Mouse (Mus musculus) liver, embryonic 15.5 days (tissue): ENCODE measurements around the gene Ffar2. TPM values are rescaled to one million over a fixed set of nuclear protein-coding genes. Genes with fewer than 3 reads are reported as not detected.

ENCODE experiments used
- ATAC-seq: fragments of 200-750 bp; cut with Nextera tagmentation; 2 replicates; pipeline ENCODE4 v1.8.0; 2017; ENCODE audit warnings: moderate number of reproducible peaks, mild to moderate bottlenecking, moderate library complexity; ENCODE audit not compliant: insufficient read depth
- H3K27ac ChIP-seq: fragments of 300-500 bp; sonication (generic); replicated peaks from 2 replicates; pipeline ENCODE4 v1.5.1; 2015; ENCODE audit warnings: mild to moderate bottlenecking, inconsistent platforms
- H3K27me3 ChIP-seq: fragments of 300-500 bp; sonication (generic); 2 replicates; pipeline ENCODE4 v1.6.1; 2015; ENCODE audit warnings: mild to moderate bottlenecking, inconsistent platforms
- H3K36me3 ChIP-seq: fragments of 300-500 bp; sonication (generic); replicated peaks from 2 replicates; pipeline ENCODE4 v1.6.1; 2015; ENCODE audit warnings: moderate library complexity, mild to moderate bottlenecking, inconsistent platforms
- H3K4me1 ChIP-seq: fragments of 300-500 bp; sonication (generic); replicated peaks from 2 replicates; pipeline ENCODE4 v1.6.1; 2015; ENCODE audit warnings: inconsistent platforms
- H3K4me2 ChIP-seq: fragments of 300-500 bp; sonication (generic); 2 replicates; pipeline ENCODE4 v1.6.1; 2015; ENCODE audit warnings: moderate library complexity, mild to moderate bottlenecking, inconsistent platforms
- H3K4me3 ChIP-seq: fragments of 300-500 bp; sonication (generic); replicated peaks from 2 replicates; pipeline ENCODE4 v1.5.1; 2015; ENCODE audit warnings: mild to moderate bottlenecking, inconsistent platforms
- H3K9ac ChIP-seq: fragments of 300-500 bp; sonication (generic); 2 replicates; pipeline ENCODE4 v1.6.1; 2015; ENCODE audit warnings: moderate library complexity, mild to moderate bottlenecking, inconsistent platforms
- H3K9me3 ChIP-seq: fragments of 300-500 bp; sonication (generic); replicated peaks from 2 replicates; pipeline ENCODE4 v1.6.1; 2016; ENCODE audit warnings: inconsistent platforms
- WGBS: fragments of 180-500 bp; shearing (Covaris S2); methylation state at CpG from one replicate; pipeline ENCODE4 v1.1.7; 2015; ENCODE audit warnings: mixed read lengths; ENCODE audit not compliant: insufficient replicate concordance; 5-methylcytosine and 5-hydroxymethylcytosine counted together
- polyA plus RNA-seq: library from polyadenylated mRNA; unstranded; fragments of >200 nt; fragmentation: Nextera tagmentation; extraction: Ambion mirVana; gene quantifications from 2 replicates; pipeline ENCODE4 v1.2.1, GENCODE M21; 2015

Ffar2 gene
- polyA plus RNA-seq, 1 experiment from 2014 or later: 1.2 TPM

DNA sequence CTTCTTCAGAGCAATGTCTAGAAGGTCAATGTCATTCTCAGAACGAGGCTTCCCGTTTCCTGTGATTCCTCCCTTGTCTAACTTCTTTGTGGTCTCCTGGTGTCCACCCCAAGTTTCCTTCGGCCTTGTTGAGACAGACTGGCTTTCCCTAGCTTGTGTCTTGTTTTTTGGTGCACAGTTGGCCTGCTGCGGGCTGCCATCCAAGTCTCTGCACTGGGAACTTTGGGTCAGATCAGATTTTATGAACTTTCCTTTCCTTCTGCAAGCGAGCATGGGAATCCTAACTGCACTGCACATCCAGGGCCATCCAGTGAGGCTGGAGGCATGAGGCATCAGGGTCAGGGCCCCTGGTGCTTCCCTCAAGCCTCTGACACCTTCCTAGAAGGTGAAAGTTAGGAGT lies 2.0 kb downstream of the Ffar2 start:
- H3K9me3 ChIP-seq: no peaks in the 10 kb centered on the region
- no peak overlapping the region for H3K27ac ChIP-seq
- no peak for ATAC-seq
- 31% methylated on average over 5 of the region's 5 CpGs for WGBS
- H3K4me1 ChIP-seq: peaks cover 21% of the 10 kb centered on the region
- no peaks in the 10 kb centered on the region for H3K36me3 ChIP-seq
- H3K9ac ChIP-seq: no peak overlapping the region
- H3K4me2 ChIP-seq: no peak overlapping the region
- no peaks in the 10 kb centered on the region for H3K27me3 ChIP-seq
- no peak overlapping the region for H3K4me3 ChIP-seq

DNA sequence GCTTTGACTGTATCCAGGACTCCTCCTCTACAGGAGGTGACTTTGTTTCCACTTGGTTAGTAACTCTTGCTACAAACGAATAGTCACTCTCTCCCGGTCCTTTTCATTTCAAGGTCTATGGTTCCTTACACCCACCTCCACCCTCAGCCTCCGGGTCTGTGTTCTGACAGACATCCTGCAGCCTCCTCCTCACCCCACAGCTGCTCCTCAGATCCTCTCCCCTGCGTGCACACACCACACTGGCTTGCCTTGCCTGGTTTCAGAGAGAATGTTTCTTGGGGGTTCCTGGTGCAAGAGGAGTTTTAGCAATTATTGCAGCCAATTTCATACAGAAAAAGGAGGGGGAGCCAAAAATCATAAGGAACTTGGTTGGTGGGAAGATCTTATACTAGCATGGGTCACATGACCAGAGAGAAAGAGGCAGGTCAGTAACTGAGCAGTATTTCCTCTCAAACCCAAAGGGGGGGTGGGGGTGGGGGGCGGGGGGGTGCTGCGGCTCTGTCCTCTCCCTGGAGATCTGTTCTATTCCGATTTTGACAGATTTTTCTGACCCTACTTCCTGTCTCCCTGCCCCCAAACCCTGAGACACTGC lies 2.6 kb downstream of the Ffar2 start:
- ATAC-seq: no peak
- Histone ChIP-seq H3K9ac (no peak overlapping the region), H3K4me2 (no peak overlapping the region), H3K36me3 (no peaks in the 10 kb centered on the region), H3K27ac (no peak overlapping the region), H3K4me1 (peaks cover 21% of the 10 kb centered on the region), H3K27me3 (no peaks in the 10 kb centered on the region), H3K9me3 (no peaks in the 10 kb centered on the region), H3K4me3 (no peak overlapping the region)
- 19% methylated on average over 7 of the region's 7 CpGs for WGBS

DNA sequence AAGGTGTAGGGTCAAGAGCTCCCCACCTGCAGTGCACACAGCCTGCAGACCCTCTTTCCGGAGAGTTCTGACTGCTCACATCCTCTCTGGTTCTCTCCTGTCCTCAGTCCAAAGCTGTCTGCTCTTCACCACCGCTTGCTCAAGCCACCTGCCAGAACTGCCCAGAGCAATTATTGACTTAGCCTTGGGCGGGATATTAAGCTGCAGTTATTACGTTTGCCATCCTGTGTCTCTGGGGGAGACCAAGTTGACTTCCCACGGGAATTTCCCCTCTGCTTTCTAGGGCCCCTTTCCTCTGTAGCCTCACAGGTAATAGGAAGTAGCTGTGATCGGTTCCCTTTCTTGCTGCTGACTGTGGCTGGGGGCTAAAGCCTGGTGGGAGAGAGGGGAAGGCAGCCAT lies 3.4 kb downstream of the Ffar2 start:
- Histone ChIP-seq H3K27me3 (no peaks in the 10 kb centered on the region), H3K27ac (no peak overlapping the region), H3K9ac (no peak overlapping the region), H3K4me3 (no peak overlapping the region), H3K4me2 (peak overlapping the region; percentile 36; the same call in 1 of the 2 replicates), H3K4me1 (peaks cover 21% of the 10 kb centered on the region), H3K36me3 (no peaks in the 10 kb centered on the region), H3K9me3 (no peaks in the 10 kb centered on the region)
- 34% methylated on average over 6 of the region's 6 CpGs for WGBS
- ATAC-seq: no peak

DNA sequence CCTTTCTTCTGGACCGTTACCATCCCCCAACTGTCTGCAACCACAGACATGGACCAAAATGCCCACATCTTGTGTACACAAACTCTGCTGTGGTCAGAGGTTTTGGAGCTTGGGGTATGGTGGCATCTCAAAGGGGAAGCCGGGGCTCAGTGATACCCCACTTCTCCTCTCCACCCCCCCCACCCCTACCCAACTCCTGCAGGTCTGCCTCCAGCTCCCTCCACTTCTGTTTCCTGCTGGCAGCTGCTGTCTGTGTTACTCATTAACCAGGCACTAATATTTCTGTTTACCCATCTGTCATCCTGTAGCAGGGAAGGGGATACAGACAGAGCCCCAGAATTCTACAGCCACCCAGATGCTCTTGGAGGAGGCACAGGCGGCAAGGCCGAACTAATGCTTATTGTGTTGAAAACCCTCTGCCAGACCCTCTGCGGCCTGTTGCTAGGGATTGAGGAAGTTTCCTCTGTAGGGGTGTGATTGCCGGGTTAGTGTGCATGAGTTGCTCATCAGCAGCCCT lies 11.2 kb downstream of the Ffar2 start:
- H3K27ac ChIP-seq: peak overlapping the region; percentile 76
- H3K9me3 ChIP-seq: no peaks in the 10 kb centered on the region
- H3K36me3 ChIP-seq: no peaks in the 10 kb centered on the region
- WGBS: 23% methylated on average over 6 of the region's 6 CpGs
- H3K27me3 ChIP-seq: no peaks in the 10 kb centered on the region
- peak; percentile 68 for ATAC-seq
- H3K4me2 ChIP-seq: peak overlapping the region; percentile 25
- H3K9ac ChIP-seq: no peak overlapping the region
- H3K4me3 ChIP-seq: no peak overlapping the region
- H3K4me1 ChIP-seq: peaks cover 15% of the 10 kb centered on the region; the same call in 1 of the 2 replicates

DNA sequence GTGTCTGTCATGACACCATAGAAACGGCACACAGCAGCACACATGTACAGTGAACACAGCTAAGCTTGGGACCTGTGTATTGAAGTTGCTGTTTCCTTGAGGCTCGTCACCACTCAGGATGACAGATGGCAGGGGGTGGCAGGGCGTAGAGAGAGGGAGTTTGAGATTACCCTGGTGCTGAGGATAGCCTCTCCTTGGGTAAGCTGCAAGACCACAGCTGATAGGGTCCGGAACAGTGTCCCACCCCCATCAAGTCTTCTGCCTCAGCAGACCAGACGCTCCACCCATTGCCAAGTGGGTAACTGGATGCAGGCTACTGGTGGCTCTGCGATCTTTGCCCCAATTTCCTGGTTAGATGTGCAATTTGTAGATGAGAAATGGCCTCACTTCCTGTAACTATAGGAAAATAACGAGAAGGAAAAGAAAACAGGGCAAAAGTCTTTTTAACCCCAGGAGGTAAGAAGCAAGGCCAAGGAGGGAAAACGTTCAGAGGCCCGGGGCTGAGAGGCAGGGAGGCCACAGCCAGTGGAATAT lies 11.8 kb downstream of the Ffar2 start:
- ATAC-seq: peak; percentile 63
- no peak overlapping the region for H3K9ac ChIP-seq
- peak overlapping the region; percentile 25 for H3K4me2 ChIP-seq

DNA sequence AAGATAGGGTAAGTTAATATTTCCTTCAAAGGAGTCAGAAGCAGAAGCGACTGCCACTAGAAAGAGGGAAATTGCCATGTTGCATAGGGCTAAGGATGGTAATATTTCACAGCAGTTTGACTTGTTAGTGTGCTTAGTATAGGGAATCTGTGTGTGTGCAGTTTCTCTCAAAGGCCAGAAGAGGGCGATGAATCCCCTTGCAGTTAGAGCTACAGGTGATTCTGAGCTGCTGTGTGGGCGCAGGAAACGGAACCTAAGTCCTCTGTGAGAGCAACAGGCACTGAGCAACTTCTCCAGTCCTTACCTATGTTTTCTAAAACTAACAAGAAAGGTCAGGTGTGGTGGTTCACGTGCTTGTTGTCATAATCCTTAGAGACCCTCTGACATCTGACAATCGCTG lies 13.3 kb downstream of the Ffar2 start:
- ATAC-seq: no peak
- 48% methylated on average over 6 of the region's 6 CpGs for WGBS
- H3K27me3 ChIP-seq: no peaks in the 10 kb centered on the region
- no peaks in the 10 kb centered on the region for H3K36me3 ChIP-seq
- no peak overlapping the region for H3K27ac ChIP-seq
- H3K4me3 ChIP-seq: no peak overlapping the region
- peaks cover 15% of the 10 kb centered on the region; the same call in 1 of the 2 replicates for H3K4me1 ChIP-seq
- H3K4me2 ChIP-seq: no peak overlapping the region
- H3K9ac ChIP-seq: no peak overlapping the region
- H3K9me3 ChIP-seq: no peaks in the 10 kb centered on the region

More for the DNA sequence above, 11.8 kb downstream of the Ffar2 start:
- Histone ChIP-seq H3K36me3 (no peaks in the 10 kb centered on the region), H3K4me3 (no peak overlapping the region), H3K4me1 (peaks cover 15% of the 10 kb centered on the region; the same call in 1 of the 2 replicates), H3K27ac (peak overlapping the region; percentile 76), H3K9me3 (no peaks in the 10 kb centered on the region), H3K27me3 (no peaks in the 10 kb centered on the region)
- 4% methylated on average over 9 of the region's 9 CpGs for WGBS

DNA sequence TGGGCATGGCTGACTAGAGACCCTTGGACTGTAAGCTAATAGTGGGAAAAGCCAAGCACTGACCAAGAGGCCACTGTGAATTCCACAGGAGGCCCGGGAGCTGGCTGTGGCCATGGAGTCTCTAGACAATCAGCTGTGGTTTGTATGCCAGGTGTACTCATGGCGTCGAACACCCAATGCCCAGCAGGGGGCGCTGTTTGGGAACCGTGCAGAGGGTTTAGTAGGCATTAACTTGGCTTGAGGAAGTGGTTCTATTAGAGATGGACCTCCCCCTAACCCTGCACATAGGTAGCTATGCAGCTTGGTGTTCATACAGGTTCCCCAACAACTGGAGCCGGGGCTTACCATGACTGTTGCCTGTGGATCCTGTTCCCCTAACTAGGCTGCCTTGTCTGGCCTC lies 17.7 kb downstream of the Ffar2 start:
- no peak for ATAC-seq
- Histone ChIP-seq H3K4me3 (no peak overlapping the region), H3K4me1 (no peaks in the 10 kb centered on the region), H3K36me3 (no peaks in the 10 kb centered on the region), H3K27me3 (no peaks in the 10 kb centered on the region), H3K4me2 (no peak overlapping the region), H3K27ac (no peak overlapping the region), H3K9ac (no peak overlapping the region), H3K9me3 (no peaks in the 10 kb centered on the region)
- WGBS: 29% methylated on average over 6 of the region's 6 CpGs

DNA sequence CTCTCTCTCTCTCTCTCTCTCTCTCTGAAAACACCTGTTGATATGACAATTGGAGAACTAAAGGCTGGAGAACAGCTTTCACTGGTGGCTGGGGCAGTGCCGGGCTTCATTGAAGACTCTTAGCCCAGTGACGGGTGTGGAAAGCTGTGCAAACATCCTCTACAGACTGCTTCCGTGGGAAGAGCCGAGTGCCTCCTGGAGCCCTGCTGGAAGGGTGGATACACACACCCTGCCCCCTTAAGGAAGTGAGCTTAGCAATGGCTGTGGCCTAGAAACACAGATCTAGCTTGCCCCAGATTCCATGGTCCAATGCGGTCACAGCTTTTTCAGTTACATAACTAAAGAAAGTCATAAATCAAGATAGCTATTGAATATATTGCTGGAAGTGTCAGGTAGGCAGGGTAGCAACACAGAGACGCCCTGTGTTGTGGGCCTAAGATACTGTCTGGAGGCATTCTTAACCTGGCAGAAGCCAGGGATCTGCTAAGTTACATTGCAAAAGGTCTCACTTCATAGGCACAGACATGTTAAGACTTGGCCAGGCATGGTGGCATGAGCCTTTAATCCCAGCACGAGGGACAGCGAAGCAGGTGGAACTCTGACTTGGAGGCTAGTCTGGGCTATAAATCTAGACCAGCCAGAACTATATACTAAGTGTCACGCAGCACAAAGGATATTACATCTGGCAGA lies 19.4 kb downstream of the Ffar2 start:
- H3K4me3 ChIP-seq: no peak overlapping the region
- ATAC-seq: no peak
- no peaks in the 10 kb centered on the region for H3K4me1 ChIP-seq
- no peak overlapping the region for H3K4me2 ChIP-seq
- H3K36me3 ChIP-seq: no peaks in the 10 kb centered on the region
- 64% methylated on average over 9 of the region's 9 CpGs for WGBS
- H3K27ac ChIP-seq: no peak overlapping the region
- no peaks in the 10 kb centered on the region for H3K9me3 ChIP-seq
- H3K27me3 ChIP-seq: no peaks in the 10 kb centered on the region
- no peak overlapping the region for H3K9ac ChIP-seq

DNA sequence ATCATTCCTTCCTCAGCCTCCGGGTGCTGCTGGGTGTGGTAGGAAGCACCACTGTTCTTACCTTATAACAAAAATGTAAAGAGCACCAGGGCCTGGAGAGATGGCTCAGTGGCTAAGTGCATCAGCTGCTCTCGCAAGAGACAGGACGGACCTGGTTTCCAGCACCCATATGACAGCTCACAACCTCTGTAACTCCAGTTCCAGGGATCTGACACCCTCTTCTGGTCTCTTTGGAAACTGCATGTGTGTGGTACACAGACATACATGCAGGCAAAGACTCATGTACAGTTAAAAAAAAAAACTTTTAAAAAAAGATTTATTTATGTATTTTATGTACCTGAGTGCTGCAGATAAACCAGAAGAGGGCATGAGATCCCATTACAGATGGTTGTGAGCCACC lies 20.3 kb downstream of the Ffar2 start:
- Histone ChIP-seq H3K27me3 (no peaks in the 10 kb centered on the region), H3K4me3 (no peak overlapping the region), H3K4me2 (no peak overlapping the region), H3K4me1 (no peaks in the 10 kb centered on the region), H3K36me3 (no peaks in the 10 kb centered on the region), H3K27ac (no peak overlapping the region), H3K9me3 (no peaks in the 10 kb centered on the region), H3K9ac (no peak overlapping the region)
- WGBS: 76% methylated on average over 3 of the region's 3 CpGs
- no peak for ATAC-seq

DNA sequence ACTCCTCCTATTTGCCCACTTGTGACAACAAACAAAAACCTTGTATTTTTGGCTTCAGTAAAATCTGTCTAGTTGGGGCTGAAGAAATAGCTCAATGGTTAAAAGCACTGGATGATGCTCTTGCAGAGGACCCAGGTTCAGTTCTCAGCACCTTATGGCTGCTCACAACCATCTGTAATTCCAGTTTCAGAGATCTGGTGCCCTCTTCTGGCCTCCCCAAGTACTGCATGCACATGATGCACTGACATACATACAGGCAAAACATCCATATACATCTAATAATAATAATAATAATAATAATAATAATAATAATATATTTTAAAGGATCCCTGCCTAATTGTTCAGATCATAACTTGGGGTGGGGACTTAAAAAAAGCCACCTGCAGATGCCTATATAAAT lies 22.9 kb downstream of the Ffar2 start:
- H3K9ac ChIP-seq: no peak overlapping the region
- H3K4me1 ChIP-seq: no peaks in the 10 kb centered on the region
- H3K4me3 ChIP-seq: no peak overlapping the region
- H3K36me3 ChIP-seq: no peaks in the 10 kb centered on the region
- H3K9me3 ChIP-seq: no peaks in the 10 kb centered on the region
- H3K27me3 ChIP-seq: no peaks in the 10 kb centered on the region
- no peak overlapping the region for H3K4me2 ChIP-seq
- H3K27ac ChIP-seq: no peak overlapping the region
- no peak for ATAC-seq

DNA sequence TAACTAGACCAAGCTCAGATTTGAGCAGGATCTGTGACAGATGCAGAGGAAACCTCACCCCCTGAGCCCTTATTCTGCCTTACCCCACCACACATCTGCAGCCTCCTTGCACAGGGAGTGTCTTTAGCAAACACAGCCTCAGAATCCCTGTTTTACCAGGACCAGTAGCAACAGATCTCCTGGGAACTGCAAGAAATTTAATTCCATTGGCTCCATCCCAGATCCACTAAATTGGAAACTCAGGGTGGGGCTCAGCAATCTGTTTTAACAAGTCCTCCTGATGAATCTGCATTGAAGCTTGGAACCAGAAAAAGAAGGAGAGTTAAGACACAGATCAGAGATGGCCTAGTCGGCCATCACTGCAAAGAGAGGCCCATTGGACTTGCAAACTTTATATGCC lies 26.8 kb downstream of the Ffar2 start:
- 70% methylated on average over 1 of the region's 1 CpGs for WGBS
- no peak overlapping the region for H3K4me2 ChIP-seq
- H3K4me3 ChIP-seq: no peak overlapping the region
- H3K9ac ChIP-seq: no peak overlapping the region
- H3K9me3 ChIP-seq: no peaks in the 10 kb centered on the region
- H3K36me3 ChIP-seq: no peaks in the 10 kb centered on the region
- H3K27ac ChIP-seq: no peak overlapping the region
- no peak for ATAC-seq
- H3K27me3 ChIP-seq: no peaks in the 10 kb centered on the region
- no peaks in the 10 kb centered on the region for H3K4me1 ChIP-seq
